ENCODE assay signal across 1 mouse cellular context in genomic region chr2:91961901-91962761, GRCm38 (mm10).
TF ChIP-seq lines count a peak whose summit lies in the region.

No protein-coding gene starts in this region.

TF ChIP-seq in CH12.LX, 34 proteins besides CTCF, POLR2A, EP300 and RAD21 (continued from another document):
- TF ChIP-seq MEF2A (IDR thresholded peaks at IDR 0.05; ENCODE audit: borderline replicate concordance, low read depth, low read length) = no peak
